Mouse (Mus musculus) heart, postnatal 36 days (tissue): ENCODE measurements around the gene Osbpl2. TPM values are rescaled to one million over a fixed set of nuclear protein-coding genes. Genes with fewer than 3 reads are reported as not detected.
"Not testable (repeated sequence)": the region's sequence is repeated elsewhere in the genome, so short reads cannot be mapped to it uniquely, and the experiment has no call there.

Experiments
- DNase-seq, 2 experiments: peaks; one replicate each; pipeline ENCODE4 v3.0.0; 2021 to 2022
- intact Hi-C: fragments of 180-260 bp; cut with DNase I; formaldehyde crosslinking; loops from one replicate; pipeline ENCODE4 v1.15.1; 2025
- total RNA-seq, 2 experiments: library from RNA; stranded (reverse); gene quantifications; 2 replicates each; pipeline ENCODE4 v1.2.3; 2021

Osbpl2 gene
- total RNA-seq, 2 experiments from 2014 or later: 36.0 to 36.2 TPM

DNA sequence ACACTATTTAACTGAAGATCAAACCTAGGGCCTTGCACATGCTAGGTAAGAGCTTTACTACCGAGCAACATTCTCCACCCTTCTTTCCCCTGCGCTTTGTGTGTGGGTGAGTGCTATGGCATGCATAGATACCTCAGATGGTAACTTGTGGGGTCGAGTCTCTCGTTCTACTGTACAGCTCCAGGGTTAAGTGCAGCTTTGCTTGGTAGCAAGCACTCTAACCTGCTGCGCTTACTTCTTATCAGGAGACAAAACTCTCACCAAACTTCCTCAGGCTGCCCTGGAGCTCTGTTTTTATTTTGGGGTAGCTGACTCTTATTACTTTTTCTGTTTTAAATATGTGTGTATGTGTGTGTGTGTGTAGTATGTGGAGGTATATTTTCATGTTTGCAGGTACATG is 16.3 kb downstream of the Osbpl2 start:
- intact Hi-C loops: no loop called here
- DNase-seq: no peak

GRCm38 (mm10) chr2:180146091-180146490 is 27.0 kb downstream of the Osbpl2 start:
- no peak for DNase-seq
- intact Hi-C loops: no loop called here

DNA sequence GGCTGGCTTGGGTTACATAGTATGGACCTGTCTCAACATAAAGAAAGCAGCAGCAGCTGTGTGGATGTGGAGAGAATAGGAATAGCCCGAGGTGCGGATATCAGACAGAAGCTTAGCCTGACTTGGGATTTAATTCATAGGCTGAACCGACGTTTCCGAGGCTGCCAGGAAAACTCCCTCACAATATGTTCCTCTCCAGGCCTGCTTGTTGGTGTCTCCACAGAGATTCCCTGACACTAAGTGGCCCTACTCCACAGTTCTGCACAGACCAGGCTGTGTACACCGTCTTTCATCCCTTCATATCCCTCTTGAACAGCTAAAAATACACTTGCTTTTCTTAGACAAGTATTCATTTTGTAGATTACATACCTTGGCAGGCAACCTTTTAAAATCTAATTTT is 28.3 kb downstream of the Osbpl2 start:
- DNase-seq: no peak
- intact Hi-C loops: no loop called here

GRCm38 (mm10) chr2:180148551-180148950 is 29.4 kb downstream of the Osbpl2 start:
- intact Hi-C loops: no loop called here
- no peak for DNase-seq

GRCm38 (mm10) chr2:180154796-180155195 is 35.7 kb downstream of the Osbpl2 start:
- intact Hi-C loops: no loop called here
- no peak for DNase-seq

- intact Hi-C loops: no loop called here
- no peak for DNase-seq
These were observed 39.5 kb downstream of the Osbpl2 start for GRCm38 (mm10) chr2:180158627-180159026.

DNA sequence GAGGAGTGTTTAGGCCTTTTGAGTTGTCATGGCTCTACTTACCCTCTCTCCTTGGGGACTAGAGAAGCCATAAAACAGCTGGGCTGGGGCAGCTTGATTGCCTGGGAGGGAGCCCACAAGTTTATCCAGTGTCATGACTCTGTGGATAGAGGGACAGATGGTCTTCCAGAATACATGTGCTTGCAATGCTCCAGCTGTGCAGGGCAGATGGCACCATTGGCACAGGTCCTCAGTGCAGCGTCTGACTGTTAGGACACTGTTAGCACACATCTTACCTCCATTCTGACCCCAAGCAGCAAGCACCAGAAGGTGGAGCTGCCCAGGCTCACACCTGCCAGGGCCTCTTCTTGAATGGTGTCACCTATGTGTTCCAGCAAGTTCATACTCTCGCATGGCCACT is 46.7 kb downstream of the Osbpl2 start:
- no peak for DNase-seq
- intact Hi-C loops: no loop called here

- DNase-seq: no peak
- intact Hi-C loops: no loop called here
These were observed 47.8 kb downstream of the Osbpl2 start for GRCm38 (mm10) chr2:180166869-180167268.

DNA sequence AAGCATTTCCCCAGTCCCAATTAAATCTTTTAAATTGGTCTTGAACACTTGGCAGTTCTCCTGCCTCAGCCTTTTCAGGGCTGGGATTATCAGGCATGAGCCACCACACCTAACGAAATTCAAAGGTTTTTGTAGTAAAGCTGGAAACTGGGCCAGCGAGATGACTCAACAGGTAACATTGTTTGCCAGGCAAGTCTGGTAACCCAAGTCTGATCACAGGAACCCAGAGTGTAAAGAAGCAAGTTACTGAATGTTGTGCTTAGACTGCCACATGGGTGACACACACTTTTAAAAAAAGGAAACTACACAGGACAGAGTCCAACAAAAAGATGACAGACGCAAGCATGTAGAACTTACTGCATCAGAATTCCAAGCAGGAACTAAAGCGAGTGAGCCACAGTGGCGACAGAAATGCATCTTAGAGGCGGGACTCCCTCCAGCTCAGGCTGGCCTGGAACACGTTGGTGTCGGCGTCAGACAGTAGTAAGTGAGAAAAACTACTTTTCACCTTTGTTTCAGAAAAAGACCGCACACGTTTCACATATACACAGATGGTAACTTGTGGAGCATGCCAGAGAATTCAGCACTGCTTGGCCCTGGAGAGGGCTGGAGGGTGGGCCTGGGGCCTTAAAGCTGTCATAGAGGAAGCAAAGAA is 51.2 kb downstream of the Osbpl2 start:
- DNase-seq: no peak
- intact Hi-C loops: no loop called here

DNA sequence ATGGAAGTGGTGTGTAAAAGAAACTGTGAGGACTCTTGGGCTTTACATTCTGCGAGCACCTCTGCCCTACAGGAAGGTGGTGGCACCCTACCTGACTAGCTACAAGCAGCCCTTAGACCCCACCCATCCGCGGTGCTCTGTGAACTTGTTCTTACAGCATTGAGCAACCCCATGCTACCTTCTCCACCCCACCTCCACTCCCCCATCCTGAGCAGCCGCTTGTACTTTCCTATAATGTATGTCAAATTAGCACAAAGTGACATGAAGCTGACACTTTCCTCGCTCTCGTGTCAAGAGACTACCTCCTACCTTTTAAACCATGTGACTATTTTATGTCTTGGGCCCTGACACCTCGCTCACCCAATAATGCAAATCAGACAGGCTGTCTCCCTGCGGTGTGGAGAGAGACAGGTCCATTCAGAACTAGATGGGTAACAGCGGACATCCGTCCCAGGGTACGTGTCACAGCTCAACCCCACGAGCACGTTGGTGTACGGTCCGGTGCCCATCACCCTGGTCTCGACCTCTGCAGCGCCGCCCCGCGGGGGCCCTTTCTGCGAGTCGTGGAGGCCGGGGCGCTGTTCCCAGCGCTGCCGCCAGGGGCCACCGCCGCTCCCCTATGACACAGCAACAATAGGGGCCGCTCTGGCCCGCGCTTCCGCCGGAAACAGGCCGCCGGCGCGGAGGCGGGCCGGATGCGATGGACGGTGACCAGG is 51.9 kb downstream of the Osbpl2 start, which contains the start of gene Adrm1:
TSS of gene Adrm1 (plus strand) at position 680 of the 716 bp plus-strand sequence.
- intact Hi-C loops: loop anchor here (1.0 kb wide), 1 partner anchor 80 kb away; no protein-coding TSS in a partner anchor
- peak; percentile 98 for DNase-seq

DNA sequence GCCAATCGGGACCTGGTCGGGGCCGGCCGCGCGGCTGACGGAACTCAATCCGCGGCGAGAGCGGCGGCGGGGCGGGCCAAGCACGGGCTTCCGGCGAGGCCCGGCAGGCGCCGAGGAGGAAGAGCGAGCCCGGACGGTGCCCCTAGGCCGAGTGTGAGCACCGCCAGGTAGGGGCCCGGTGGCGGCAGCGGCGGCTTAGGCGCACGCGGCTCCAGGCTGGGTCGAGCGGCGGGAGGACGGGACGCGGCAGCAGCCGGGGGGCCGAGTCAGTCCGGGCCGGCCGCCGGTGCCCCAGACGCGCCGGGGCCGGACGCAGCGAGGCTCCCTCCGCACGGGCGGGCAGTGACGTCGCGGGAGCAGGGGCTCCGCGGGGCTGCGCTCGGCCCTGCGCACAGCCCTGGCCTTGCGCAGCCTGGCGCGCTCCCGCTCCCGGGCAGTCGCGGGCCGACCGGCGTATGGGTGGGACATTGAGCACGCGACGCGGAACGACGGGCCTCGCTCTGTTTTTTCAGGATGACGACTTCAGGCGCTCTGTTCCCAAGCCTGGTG is 52.5 kb downstream of the Osbpl2 start:
- intact Hi-C loops: loop anchor here (1.0 kb wide), 1 partner anchor 80 kb away; no protein-coding TSS in a partner anchor
- DNase-seq: no peak

- intact Hi-C loops: no loop called here
- DNase-seq: no peak
These were observed 53.0 kb downstream of the Osbpl2 start for GRCm38 (mm10) chr2:180172152-180172551.

DNA sequence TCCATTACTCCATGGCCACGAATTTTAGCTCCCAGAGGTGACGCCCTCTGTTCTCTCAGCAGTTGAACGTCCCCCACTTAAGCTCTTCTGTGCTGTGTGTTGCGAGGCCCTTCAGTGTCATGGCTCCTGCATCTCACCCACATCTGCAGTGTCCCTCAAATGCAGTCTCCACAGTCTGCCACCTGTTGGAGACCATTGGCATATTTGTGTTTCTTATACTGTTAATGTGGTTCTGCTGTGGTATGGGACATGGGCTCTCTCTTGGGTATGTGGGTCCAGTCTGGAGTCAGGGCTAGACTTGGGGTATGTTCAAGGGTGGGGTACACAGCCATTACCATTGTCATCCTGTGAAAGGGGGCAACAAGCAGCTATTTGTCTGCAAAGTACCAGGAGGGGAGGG is 54.1 kb downstream of the Osbpl2 start:
- intact Hi-C loops: no loop called here
- DNase-seq: no peak

DNA sequence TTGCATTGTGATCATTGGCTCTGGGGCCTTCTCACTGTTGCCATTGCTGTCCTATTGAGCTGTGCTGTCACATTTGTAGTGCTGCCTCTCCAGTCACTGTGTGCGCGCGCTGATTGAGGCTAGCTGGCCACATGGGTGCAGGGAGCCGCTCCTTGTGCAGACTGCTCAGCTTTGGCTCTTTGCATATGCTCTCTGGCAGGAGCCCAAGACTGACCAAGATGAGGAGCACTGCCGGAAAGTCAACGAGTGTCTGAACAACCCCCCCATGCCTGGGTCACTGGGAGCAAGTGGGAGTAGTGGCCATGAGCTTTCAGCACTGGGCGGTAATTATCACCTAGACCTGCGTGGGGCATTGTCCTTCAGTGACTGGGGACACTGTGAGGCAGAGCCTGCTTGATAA is 54.6 kb downstream of the Osbpl2 start:
- DNase-seq, intact Hi-C loops: not testable (repeated sequence)

- intact Hi-C loops: no loop called here
- DNase-seq: no peak
These were observed 55.0 kb downstream of the Osbpl2 start for GRCm38 (mm10) chr2:180174121-180174520.

DNA sequence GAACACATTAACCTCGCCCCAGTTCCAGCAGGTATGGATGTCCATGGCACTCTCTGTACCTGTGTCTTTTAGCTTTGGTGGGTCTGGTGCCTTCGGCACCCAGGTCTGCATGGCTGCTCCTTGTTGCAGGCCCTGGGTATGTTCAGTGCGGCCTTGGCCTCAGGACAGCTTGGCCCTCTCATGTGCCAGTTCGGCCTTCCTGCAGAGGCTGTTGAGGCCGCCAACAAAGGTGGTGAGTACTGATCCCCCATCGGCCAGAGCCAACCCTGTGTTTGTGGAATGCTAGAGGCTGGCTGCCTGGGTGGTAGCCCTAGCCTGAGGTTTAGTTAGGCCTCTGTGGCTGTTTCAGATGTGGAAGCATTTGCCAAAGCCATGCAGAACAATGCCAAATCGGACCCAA is 56.6 kb downstream of the Osbpl2 start:
- intact Hi-C loops: no loop called here
- no peak for DNase-seq

DNA sequence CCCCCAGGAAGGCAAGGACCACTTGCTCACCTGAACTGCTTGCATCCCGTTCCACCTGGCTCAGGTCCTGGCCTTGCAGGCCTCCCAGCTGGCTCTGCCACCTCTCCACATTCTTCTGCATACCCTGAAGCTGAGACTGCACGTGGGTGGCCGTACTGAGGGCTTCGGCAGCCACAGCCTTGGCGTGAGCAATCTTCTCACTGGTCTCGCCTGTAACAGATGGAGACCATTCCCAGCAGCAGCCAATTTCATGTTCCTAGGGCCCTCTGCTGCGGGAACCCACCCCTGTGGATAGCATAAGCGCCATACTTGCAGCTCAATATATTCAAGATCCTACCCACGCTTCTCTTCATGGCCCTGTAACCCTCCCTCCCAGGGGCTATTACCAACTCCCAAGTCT is 62.4 kb downstream of the Osbpl2 start:
- DNase-seq: no peak
- intact Hi-C loops: no loop called here

DNA sequence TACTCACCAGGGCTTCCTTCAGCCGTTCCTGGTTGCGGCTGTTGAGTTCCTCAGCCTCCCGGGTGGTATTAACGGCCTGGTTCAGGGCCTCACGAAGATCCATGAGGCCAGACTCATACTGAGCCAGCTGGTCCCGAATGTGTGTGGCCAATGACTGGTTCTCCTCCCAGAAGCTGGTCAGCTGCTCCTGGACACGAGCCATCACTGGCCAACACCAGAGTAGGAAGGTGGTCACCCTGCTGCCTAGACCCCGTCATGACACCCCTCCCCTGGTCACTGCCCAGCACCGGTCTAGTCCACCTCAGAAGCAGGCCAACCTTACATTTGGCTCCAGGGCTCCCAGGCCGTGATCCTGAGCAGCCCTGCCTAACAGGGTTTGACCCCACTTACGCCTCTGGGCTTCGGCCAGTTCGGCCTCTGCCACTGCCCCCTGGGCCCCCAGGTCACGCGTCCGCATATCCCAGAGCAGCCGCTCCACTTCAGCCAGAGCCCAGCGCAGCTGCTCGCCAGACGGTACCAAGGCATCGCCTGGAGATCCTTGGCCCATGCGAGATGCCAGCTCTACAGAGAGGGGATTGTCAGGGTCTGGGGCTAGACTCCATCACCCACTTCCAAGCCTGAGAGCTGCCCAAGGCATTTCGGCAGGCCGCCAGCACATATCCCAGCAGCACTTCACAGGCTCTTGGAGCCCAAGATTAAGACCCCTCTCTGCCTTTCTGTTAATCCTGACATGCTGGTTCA is 65.1 kb downstream of the Osbpl2 start:
- intact Hi-C loops: loop anchor here (2.0 kb wide), 1 partner anchor 67 kb away; no protein-coding TSS in a partner anchor
- DNase-seq: no peak

GRCm38 (mm10) chr2:180184752-180185109 is 65.6 kb downstream of the Osbpl2 start:
- intact Hi-C loops: loop anchor here (2.0 kb wide), 1 partner anchor 66 kb away; no protein-coding TSS in a partner anchor

DNA sequence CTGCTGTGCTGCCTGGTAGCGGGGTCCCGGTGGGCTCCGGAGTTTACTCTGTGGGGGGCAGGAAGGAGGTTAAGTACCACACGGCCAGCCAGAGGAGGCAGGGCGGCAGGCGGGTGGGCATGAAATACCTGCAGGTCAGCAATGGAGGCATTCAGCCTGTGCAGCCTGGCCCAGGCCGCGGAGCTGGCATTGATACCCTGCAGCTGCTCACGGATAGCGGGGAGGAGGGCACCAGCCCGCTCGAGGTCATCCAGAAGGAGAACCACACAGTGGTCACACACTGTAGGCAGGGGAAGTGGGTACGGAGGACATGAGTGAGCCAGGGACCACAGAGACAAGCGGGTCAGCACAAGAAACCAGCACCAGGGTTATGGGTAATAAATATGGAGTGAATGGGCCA is 66.6 kb downstream of the Osbpl2 start:
- intact Hi-C loops: loop anchor here (2.0 kb wide), 1 partner anchor 65 kb away; no protein-coding TSS in a partner anchor
- no peak for DNase-seq

More at GRCm38 (mm10) chr2:180184752-180185109, 65.6 kb downstream of the Osbpl2 start:
- DNase-seq: no peak

GRCm38 (mm10) chr2:180187362-180187761 is 68.3 kb downstream of the Osbpl2 start:
- intact Hi-C loops: no loop called here
- no peak for DNase-seq
